Mouse (Mus musculus) ES-E14 (cell line): ENCODE results near the gene Adamts7.

Experiments used
- CHD2 ChIP-seq: IDR thresholded peaks from 2 replicates; pipeline ENCODE4 v1.6.1; 2014; ENCODE audit warnings: mild to moderate bottlenecking, low read depth, low read length, inconsistent platforms
- HCFC1 ChIP-seq: IDR thresholded peaks from 2 replicates; pipeline ENCODE4 v1.6.1; 2012; ENCODE audit warnings: low read length, inconsistent platforms, borderline replicate concordance; ENCODE audit not compliant: insufficient read depth
- ZNF384 ChIP-seq: IDR thresholded peaks from 2 replicates; pipeline ENCODE4 v1.6.1; 2012; ENCODE audit warnings: low read depth, low read length, inconsistent platforms

DNA sequence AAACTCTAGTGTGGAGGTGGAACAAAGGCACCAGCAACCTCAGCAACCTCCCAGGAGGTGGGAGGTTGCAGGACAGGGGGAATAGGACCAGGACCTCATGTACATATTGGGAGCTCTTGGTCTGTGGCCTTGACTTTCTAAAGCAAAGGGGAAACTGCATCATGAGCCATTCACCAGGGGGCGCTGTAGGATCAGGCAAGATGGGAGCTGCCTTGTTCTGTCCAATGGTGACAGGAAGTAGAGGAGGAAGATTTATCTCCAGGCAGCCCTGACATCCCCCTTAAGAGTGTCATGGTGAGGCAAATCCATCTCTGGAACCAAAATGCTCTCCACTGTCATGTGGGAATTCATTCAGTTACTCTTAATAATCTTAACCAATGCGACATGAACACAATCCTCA is 43.6 kb downstream of the Adamts7 start:
- TF ChIP-seq ZNF384 = no peak
- TF ChIP-seq HCFC1 = no peak
- no peak for TF ChIP-seq CHD2
